Mouse (Mus musculus): ENCODE data around the gene Tspan11.

The Tspan11 gene

DNA sequence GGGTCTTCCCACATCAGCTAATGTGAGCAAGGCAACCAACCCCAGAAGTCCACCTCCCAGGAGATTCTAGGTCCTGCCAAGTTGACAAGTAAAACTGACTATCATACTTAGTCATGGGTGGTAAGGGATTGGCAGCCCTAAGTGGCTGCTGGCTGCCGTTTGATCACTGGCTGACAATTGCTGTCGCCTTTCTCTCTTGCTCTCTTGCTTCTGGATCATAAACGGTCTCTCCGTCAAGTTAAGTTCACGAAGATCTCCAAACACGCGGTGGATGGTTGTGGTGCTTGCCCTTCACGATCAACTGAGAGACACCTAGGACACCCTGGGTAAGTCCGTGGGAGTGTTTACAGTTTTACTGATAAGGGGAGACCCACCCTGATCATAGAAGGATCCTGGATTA lies 11.0 kb upstream of the Tspan11 start:
- no peak for ATAC-seq (ENCODE audit: insufficient number of reproducible peaks, low FRiP score, low TSS enrichment)

DNA sequence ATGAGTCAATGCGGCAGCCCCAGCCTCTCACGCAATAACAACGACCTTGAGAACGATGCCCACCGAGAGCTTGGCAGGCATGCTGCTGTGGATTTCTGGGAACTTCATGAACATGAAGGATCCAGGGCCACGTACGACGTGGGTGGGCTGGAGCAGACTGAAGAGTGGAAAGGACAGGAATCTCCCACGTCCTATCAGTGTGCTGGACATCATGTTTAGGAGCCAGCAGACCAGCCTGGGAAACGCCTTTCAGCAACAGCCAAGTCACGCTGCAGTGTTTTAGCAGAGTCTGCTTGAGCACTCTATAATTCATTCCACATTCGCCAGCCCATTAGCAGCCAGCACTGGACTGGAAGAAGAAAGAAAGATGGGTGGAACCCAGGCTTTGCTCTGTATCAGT lies 10.4 kb upstream of the Tspan11 start:
- no peak for ATAC-seq (ENCODE audit: insufficient number of reproducible peaks, low FRiP score, low TSS enrichment)

- ATAC-seq (ENCODE audit: insufficient number of reproducible peaks, low FRiP score, low TSS enrichment): no peak
These were observed 7.9 kb upstream of the Tspan11 start for GRCm38 (mm10) chr6:127879472-127879871.

DNA sequence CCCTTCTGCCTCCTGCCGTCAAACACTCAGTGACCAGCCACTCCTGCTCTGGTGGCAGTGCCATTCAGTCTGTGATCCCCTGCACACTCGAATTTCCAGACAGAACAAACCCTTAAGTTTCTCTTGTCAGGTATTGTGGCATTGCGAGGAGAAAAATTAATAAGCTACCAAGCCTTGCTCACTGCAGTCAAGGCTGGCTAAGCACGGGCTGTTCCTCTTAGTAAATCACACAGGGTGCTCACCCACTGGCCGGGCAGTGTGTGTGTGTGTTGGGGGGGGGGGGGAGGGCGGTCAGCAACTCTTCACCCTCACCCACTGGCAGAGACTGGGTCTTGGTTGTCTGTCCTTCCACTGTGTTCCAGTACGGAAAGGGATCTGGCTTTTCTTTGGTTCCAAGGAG lies 473 bp upstream of the Tspan11 start:
- no peak for ATAC-seq (ENCODE audit: insufficient number of reproducible peaks, low FRiP score, low TSS enrichment)

GRCm38 (mm10) chr6:127888581-127888980 lies 1.2 kb downstream of the Tspan11 start:
- ATAC-seq (ENCODE audit: insufficient number of reproducible peaks, low FRiP score, low TSS enrichment): no peak

GRCm38 (mm10) chr6:127893611-127894010 lies 6.2 kb downstream of the Tspan11 start:
- ATAC-seq (ENCODE audit: insufficient number of reproducible peaks, low FRiP score, low TSS enrichment): no peak

- no peak for ATAC-seq (ENCODE audit: insufficient number of reproducible peaks, low FRiP score, low TSS enrichment)
These were observed 7.6 kb downstream of the Tspan11 start for GRCm38 (mm10) chr6:127894999-127895398.

- ATAC-seq (ENCODE audit: insufficient number of reproducible peaks, low FRiP score, low TSS enrichment): no peak
These were observed 9.0 kb downstream of the Tspan11 start for GRCm38 (mm10) chr6:127896425-127896824.

DNA sequence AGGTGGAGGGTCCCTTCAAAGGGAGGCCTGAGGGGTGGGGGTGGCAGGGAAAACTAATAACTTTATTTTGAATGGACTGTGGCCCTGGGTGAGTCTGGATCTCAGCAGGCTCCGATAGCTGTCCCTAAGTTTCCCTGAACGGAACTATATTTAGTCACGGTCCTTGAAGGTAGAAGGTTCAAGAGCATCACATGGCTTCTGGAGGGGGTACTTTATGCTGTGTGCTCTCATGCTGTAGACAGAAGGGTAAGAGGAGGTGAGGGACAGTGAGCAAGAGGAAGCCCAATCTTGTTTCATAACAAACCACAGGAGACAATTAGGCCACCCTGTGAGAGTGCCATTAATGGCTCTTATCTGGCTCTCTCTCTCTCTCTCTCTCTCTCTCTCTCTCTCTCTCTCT lies 10.0 kb downstream of the Tspan11 start:
- no peak for ATAC-seq (ENCODE audit: insufficient number of reproducible peaks, low FRiP score, low TSS enrichment)

DNA sequence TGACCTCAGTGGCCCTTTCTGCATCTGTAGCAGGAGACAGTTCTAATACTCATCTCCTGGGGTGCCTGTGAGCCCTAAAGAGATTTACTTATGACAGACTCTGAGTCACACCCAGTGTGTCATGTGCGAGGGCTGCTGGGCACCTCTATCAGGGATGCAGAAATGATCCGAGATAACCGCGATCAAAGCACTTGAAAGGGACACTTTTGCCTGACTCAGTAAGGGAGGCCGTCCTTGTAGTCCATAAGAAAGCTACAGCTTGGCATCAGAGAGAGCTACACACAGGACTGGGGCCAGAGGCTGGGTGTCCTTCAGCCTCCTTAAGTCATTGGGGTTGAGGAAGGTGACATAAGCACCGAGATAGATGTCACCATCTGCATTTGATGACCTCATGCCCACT lies 12.7 kb downstream of the Tspan11 start:
- ATAC-seq (ENCODE audit: insufficient number of reproducible peaks, low FRiP score, low TSS enrichment): no peak

DNA sequence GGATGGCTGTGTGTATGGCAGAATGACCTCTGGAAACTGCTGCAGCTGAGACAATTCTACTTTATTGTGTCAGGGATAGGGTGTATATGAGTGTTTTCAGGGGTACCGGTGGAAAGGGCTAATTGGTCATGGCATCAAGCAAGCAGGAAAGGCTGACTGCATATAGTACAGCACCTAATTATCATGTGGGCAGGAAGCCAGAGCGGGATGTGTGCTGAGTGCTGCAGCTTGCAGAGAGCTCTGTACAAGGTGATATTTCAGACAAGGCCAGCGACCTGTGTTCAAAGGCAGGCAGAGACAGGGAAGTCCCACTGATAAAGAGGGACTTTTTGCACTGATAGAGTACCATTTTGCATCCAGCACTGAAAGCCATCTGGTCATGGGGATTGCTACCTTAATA lies 13.9 kb downstream of the Tspan11 start:
- no peak for ATAC-seq (ENCODE audit: insufficient number of reproducible peaks, low FRiP score, low TSS enrichment)

DNA sequence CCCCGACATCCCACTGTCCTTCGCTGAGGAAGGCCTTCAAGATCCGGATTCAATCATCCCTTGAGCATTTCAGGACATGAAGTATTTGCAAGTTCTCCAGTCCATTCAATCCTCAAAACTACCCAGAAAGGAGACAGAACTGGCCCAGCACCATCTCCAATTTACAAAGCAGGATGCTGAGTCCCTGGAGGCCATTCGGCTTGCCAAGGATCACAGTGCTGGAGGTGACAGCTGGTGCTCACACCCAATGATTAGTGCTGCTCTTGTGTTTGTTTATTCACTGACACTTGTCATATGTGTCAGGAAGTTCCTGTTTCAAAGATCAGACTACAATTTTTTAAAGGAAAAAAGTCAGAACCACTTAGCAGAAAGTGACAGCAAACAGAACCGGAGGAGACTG lies 14.3 kb downstream of the Tspan11 start:
- ATAC-seq (ENCODE audit: insufficient number of reproducible peaks, low FRiP score, low TSS enrichment): no peak

GRCm38 (mm10) chr6:127902559-127902958 lies 15.2 kb downstream of the Tspan11 start:
- no peak for ATAC-seq (ENCODE audit: insufficient number of reproducible peaks, low FRiP score, low TSS enrichment)

GRCm38 (mm10) chr6:127910638-127911037 lies 23.2 kb downstream of the Tspan11 start:
- no peak for ATAC-seq (ENCODE audit: insufficient number of reproducible peaks, low FRiP score, low TSS enrichment)

GRCm38 (mm10) chr6:127911687-127912086 lies 24.3 kb downstream of the Tspan11 start:
- ATAC-seq (ENCODE audit: insufficient number of reproducible peaks, low FRiP score, low TSS enrichment): no peak

DNA sequence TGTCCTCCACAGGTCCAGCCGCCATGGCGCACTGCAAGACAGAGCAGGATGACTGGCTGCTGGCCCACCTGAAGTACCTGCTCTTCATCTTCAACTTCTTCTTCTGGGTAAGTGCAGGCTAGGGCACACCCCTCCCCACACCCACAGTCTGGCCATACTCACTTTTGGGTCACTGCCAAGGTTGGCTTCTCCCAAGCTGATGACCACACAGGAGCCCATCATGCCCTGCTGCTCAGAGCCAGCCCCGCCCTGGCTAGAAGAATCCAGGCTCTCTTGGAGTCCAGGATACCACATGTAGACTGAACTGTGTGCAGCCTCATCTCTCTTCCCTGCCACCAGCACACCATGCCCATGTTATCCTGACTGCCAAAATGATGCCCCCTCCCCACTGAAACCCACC lies 25.5 kb downstream of the Tspan11 start:
- no peak for ATAC-seq (ENCODE audit: insufficient number of reproducible peaks, low FRiP score, low TSS enrichment)

DNA sequence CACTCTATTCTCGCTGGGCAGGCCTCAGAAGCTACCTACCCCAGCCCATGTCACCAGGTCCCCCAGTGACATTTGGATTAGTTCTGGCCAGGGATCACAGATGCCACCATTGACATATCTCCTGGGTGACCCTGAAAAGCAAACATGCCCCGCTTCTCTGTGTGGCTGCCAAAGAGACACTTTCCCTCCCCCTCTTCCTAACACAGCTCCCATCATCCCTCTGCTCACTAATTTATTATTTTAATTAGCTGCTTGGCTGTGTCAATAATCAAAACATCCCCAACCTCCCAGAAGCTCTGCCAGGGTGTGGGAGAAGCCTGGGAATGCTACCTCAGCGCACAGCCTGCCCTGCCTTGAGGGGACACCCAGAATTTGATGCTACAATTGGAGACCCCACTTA lies 29.6 kb downstream of the Tspan11 start:
- no peak for ATAC-seq (ENCODE audit: insufficient number of reproducible peaks, low FRiP score, low TSS enrichment)

DNA sequence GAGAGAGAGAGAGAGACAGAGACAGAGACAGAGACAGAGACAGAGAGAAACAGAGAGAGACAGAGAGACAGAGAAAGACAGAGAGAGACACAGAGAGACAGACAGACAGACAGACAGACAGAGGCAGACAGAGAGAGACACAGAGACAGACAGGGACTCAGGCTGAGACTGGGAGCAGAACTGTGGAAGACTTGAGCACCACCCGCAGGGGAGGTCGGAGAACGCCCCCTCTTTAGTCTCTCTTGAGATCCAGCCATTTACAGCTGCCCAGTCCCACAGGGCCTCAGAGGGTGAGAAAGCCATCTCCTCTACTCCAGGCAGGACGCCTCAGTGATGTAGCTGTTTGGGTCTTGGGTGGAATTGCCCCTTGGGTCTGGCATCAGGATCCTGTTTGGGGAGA lies 30.3 kb downstream of the Tspan11 start:
- ATAC-seq (ENCODE audit: insufficient number of reproducible peaks, low FRiP score, low TSS enrichment): no peak

GRCm38 (mm10) chr6:127919491-127919890 lies 32.1 kb downstream of the Tspan11 start:
- ATAC-seq (ENCODE audit: insufficient number of reproducible peaks, low FRiP score, low TSS enrichment): no peak

DNA sequence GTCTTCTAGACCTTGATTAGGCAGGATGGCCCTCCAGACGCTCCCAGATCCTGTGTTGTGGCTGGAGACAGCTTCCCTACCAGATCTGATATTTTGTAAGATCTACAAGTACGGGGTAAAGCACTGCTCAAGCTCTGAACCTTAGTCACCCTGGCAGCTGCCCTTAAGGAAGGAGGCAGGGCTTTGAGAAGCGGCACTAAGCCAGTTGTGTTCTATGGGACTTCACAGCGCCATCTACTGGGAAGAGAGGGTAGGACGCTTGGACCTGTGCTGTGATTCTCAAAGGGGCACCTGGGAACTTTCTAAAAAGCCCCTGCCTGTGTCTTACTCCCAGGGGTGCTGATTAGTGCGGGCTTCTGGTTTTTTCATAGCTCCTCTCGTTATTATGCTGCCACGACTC lies 33.3 kb downstream of the Tspan11 start:
- ATAC-seq (ENCODE audit: insufficient number of reproducible peaks, low FRiP score, low TSS enrichment): peak; percentile 50; the same call in 1 of the 2 replicates

GRCm38 (mm10) chr6:127921996-127922395 lies 34.6 kb downstream of the Tspan11 start:
- ATAC-seq (ENCODE audit: insufficient number of reproducible peaks, low FRiP score, low TSS enrichment): no peak

- no peak for ATAC-seq (ENCODE audit: insufficient number of reproducible peaks, low FRiP score, low TSS enrichment)
These were observed 35.9 kb downstream of the Tspan11 start for GRCm38 (mm10) chr6:127923296-127923695.

GRCm38 (mm10) chr6:127924750-127925149 lies 37.4 kb downstream of the Tspan11 start:
- no peak for ATAC-seq (ENCODE audit: insufficient number of reproducible peaks, low FRiP score, low TSS enrichment)

All from cerebellum, adult (tissue).